8 mouse cellular contexts compared by ENCODE assay signal in genomic region chrX:104482572-104483443, GRCm38 (mm10). TPM values are rescaled to one million over a fixed set of nuclear protein-coding genes. Genes with fewer than 3 reads are reported as not detected.
DNase-seq lines count a peak whose midpoint lies in the region; ATAC-seq lines count a peak whose summit lies in the region.

Gene Uprt, plus strand, starts transcription at chrX:104482818.

- peak within 1 kb of the TSS; percentile 57 for H3K4me2 ChIP-seq in hindbrain, embryonic 15.5 days

- H3K9ac ChIP-seq in hindbrain, embryonic 15.5 days: peak within 1 kb of the TSS; percentile 52

- WGBS in hindbrain, embryonic 15.5 days: 26% methylated on average over 33 of the region's 34 CpGs

- H3K27ac ChIP-seq in hindbrain, embryonic 15.5 days (replicated peaks): peak within 1 kb of the TSS; percentile 73

- H3K4me3 ChIP-seq in hindbrain, embryonic 15.5 days: peak within 1 kb of the TSS; percentile 48

- H3K36me3 ChIP-seq in hindbrain, embryonic 15.5 days: no peaks in the 10 kb centered on the region

- 0 out of 2 replicates have a peak, but pooled peaks cover 3% of the 10 kb centered on the region for H3K27me3 ChIP-seq in hindbrain, embryonic 15.5 days

- ATAC-seq in hindbrain, embryonic 15.5 days (ENCODE audit: low FRiP score, low read depth): peak; percentile 99

- peak; percentile 77 for DNase-seq in T-cell, adult 2 months (ENCODE audit: low spot score)
- peak; percentile 72 to 73 for DNase-seq in cerebellum, postnatal 36 days
- DNase-seq in frontal cortex, postnatal 36 days (ENCODE audit: low spot score in 2 of 2): peak; percentile 69 to 83
- DNase-seq in left cerebral cortex, adult 18-20 months (ENCODE audit: low spot score in 2 of 2): peak; percentile 67 to 73
- peak; percentile 85 for DNase-seq in lung, postnatal 4 days
- DNase-seq in retina, postnatal 7 days (ENCODE audit: low read depth, low spot score): peak; percentile 57
- peak; percentile 34 to 69 for DNase-seq in urinary bladder, adult 18-20 months (ENCODE audit: low spot score in 2 of 2)

- no peaks in the 10 kb centered on the region; the same call in none of the 2 replicates for H3K4me1 ChIP-seq in hindbrain, embryonic 15.5 days (replicated peaks)

- H3K9me3 ChIP-seq in hindbrain, embryonic 15.5 days: no peaks in the 10 kb centered on the region

RNA-seq across cellular contexts. Expression of gene Uprt, which starts in this region (rescaled TPM):
- polyA plus RNA-seq in hindbrain, embryonic 15.5 days (2015; fragmentation: Nextera tagmentation; extraction: Ambion mirVana): 1.9 and 2.3 TPM in 2 replicates
- total RNA-seq in left cerebral cortex, adult 18-20 months (2021): 10 to 100 TPM; 12.5 to 14.9 TPM

Comparison
In these comparisons a context has a peak if more than half of its experiments do, and no peak if none do; other contexts are left out.
1. Peak in every context shown above with its lines: DNase-seq, ATAC-seq, H3K4me3 ChIP-seq and H3K27ac ChIP-seq.